Mouse (Mus musculus) 3134 (cell line): Measurements from ENCODE around the gene Sema4d.
A peak's percentile ranks its signal among the peaks of the same experiment; 100 is the strongest.

Source experiments
- DNase-seq: peaks from one replicate; pipeline ENCODE4 v3.0.0-alpha.2; 2011; ENCODE audit warnings: low spot score; ENCODE audit not compliant: insufficient read length; ENCODE audit errors: extremely low read depth

Gene Sema4d

GRCm38 (mm10) chr13:51755584-51755983 is 38.0 kb downstream of the Sema4d start:
- DNase-seq: no peak

GRCm38 (mm10) chr13:51754559-51755126 is 38.9 kb downstream of the Sema4d start:
- DNase-seq: no peak

- DNase-seq: no peak
These were observed 39.6 kb downstream of the Sema4d start for GRCm38 (mm10) chr13:51753802-51754444.

GRCm38 (mm10) chr13:51753168-51753465 is 40.4 kb downstream of the Sema4d start:
- no peak for DNase-seq

- DNase-seq: no peak
These were observed 41.0 kb downstream of the Sema4d start for GRCm38 (mm10) chr13:51752346-51753167.

- DNase-seq: no peak
These were observed 43.8 kb downstream of the Sema4d start for GRCm38 (mm10) chr13:51749578-51750345.

- DNase-seq: peak; percentile 57
These were observed 45.5 kb downstream of the Sema4d start for GRCm38 (mm10) chr13:51748009-51748552.

- DNase-seq: no peak
These were observed 46.5 kb downstream of the Sema4d start for GRCm38 (mm10) chr13:51747069-51747468.

GRCm38 (mm10) chr13:51745862-51746261 is 47.7 kb downstream of the Sema4d start:
- DNase-seq: no peak

- DNase-seq: no peak
These were observed 49.7 kb downstream of the Sema4d start for GRCm38 (mm10) chr13:51743855-51744254.

- no peak for DNase-seq
These were observed 50.9 kb downstream of the Sema4d start for GRCm38 (mm10) chr13:51742551-51743052.

GRCm38 (mm10) chr13:51740776-51741175 is 52.8 kb downstream of the Sema4d start:
- no peak for DNase-seq

GRCm38 (mm10) chr13:51739713-51740112 is 53.8 kb downstream of the Sema4d start:
- no peak for DNase-seq

- DNase-seq: no peak
These were observed 54.9 kb downstream of the Sema4d start for GRCm38 (mm10) chr13:51738531-51739117.

- no peak for DNase-seq
These were observed 55.5 kb downstream of the Sema4d start for GRCm38 (mm10) chr13:51737949-51738513.

- DNase-seq: no peak
These were observed 56.3 kb downstream of the Sema4d start for GRCm38 (mm10) chr13:51737033-51737948.

GRCm38 (mm10) chr13:51736007-51736911 is 57.3 kb downstream of the Sema4d start:
- DNase-seq: no peak

GRCm38 (mm10) chr13:51734556-51734955 is 59.0 kb downstream of the Sema4d start:
- DNase-seq: no peak
